Mouse (Mus musculus): ENCODE measurements around the gene Chst1. TPM values are rescaled to one million over a fixed set of nuclear protein-coding genes. Genes with fewer than 3 reads are reported as not detected.

The Chst1 gene
- total and polyA plus RNA-seq, 3 experiments = not detected

DNA sequence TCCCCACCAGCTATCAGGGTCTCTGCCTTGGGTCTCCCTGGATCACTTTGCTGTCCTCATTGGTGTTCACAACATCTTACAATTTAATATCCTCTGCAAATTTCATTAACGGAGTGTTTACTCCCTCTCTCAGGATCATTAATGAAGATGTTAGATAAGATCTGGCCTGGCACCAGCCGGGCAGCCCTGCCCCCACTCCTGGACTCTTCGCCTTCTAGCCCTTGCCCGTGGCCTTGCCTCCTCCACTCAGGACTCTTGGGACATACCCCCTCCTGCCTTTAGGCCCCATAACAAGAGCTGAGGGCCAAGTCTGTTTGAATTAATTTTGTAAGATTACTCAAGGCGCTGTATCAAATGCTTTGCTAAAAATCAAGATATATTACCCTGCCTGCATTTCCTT is 4.1 kb downstream of the Chst1 start:
- H3K36me3 ChIP-seq (replicated peaks in 1 of 2; ENCODE audit: control insufficient read depth in 1 of 2, insufficient read depth in 1 of 2, low read length in 1 of 2) = no peaks in the 10 kb centered on the region
- no peaks in the 10 kb centered on the region for H3K9me3 ChIP-seq (replicated peaks; ENCODE audit: low read length)
- H3K4me3 ChIP-seq (replicated peaks in 1 of 3; ENCODE audit: low read depth in 2 of 3, low read length in 2 of 3, poor library complexity in 1 of 3) = no peak overlapping the region
- no peak overlapping the region for H3K9ac ChIP-seq (ENCODE audit: insufficient read depth, low read depth)
- no peak overlapping the region for H3K27ac ChIP-seq (ENCODE audit: insufficient read depth, low read depth)
- dilution Hi-C loops (cut with MboI; ENCODE audit: extremely low pct_ligation_motif_present, extremely low pct_unique_long_range_greater_than_20kb, low sequenced_read_pairs) (no loop called here), in situ Hi-C loops (cut with MboI; ENCODE audit: low pct_ligation_motif_present, low pct_unique_long_range_greater_than_20kb, low sequenced_read_pairs) (no loop called here)
- H3K4me2 ChIP-seq (ENCODE audit: insufficient read depth, low read depth, poor library complexity, severe bottlenecking) = no peak overlapping the region
- H3K27me3 ChIP-seq (replicated peaks) = peaks cover 96% of the 10 kb centered on the region
- no peaks in the 10 kb centered on the region for H3K79me2 ChIP-seq (replicated peaks; ENCODE audit: control insufficient read depth, extremely low read depth, insufficient read depth, poor library complexity, severe bottlenecking)
- H3K4me1 ChIP-seq (ENCODE audit: control insufficient read depth in 1 of 2, insufficient read depth in 2 of 2) = no peaks in the 10 kb centered on the region
- no peak for TF ChIP-seq GABPA (IDR thresholded peaks at IDR 0.05; ENCODE audit: insufficient replicate concordance, low read depth, low read length)
- no peak for TF ChIP-seq MAX (IDR thresholded peaks at IDR 0.05; ENCODE audit: low read length)
- no peak for TF ChIP-seq ETS1 (conservative IDR thresholded peaks at IDR 0.05; ENCODE audit: low read depth, low read length)
- DNase-seq (ENCODE audit: extremely low read depth) = no peak

GRCm38 (mm10) chr2:92604565-92604964 is 5.1 kb downstream of the Chst1 start:
- no peaks in the 10 kb centered on the region for H3K9me3 ChIP-seq (replicated peaks; ENCODE audit: low read length)
- dilution Hi-C loops (cut with MboI; ENCODE audit: extremely low pct_ligation_motif_present, extremely low pct_unique_long_range_greater_than_20kb, low sequenced_read_pairs) = no loop called here
- H3K27ac ChIP-seq (ENCODE audit: insufficient read depth, low read depth) = no peak overlapping the region
- in situ Hi-C loops (cut with MboI; ENCODE audit: low pct_ligation_motif_present, low pct_unique_long_range_greater_than_20kb, low sequenced_read_pairs) = no loop called here
- no peaks in the 10 kb centered on the region for H3K36me3 ChIP-seq (replicated peaks in 1 of 2; ENCODE audit: control insufficient read depth in 1 of 2, insufficient read depth in 1 of 2, low read length in 1 of 2)
- H3K79me2 ChIP-seq (replicated peaks; ENCODE audit: control insufficient read depth, extremely low read depth, insufficient read depth, poor library complexity, severe bottlenecking) = no peaks in the 10 kb centered on the region
- no peak overlapping the region for H3K4me2 ChIP-seq (ENCODE audit: insufficient read depth, low read depth, poor library complexity, severe bottlenecking)
- H3K9ac ChIP-seq (ENCODE audit: insufficient read depth, low read depth) = no peak overlapping the region
- peaks cover 91% of the 10 kb centered on the region for H3K27me3 ChIP-seq (replicated peaks)
- DNase-seq (ENCODE audit: extremely low read depth) = no peak
- no peak overlapping the region for H3K4me3 ChIP-seq (replicated peaks in 1 of 3; ENCODE audit: low read depth in 2 of 3, low read length in 2 of 3, poor library complexity in 1 of 3)
- no peaks in the 10 kb centered on the region for H3K4me1 ChIP-seq (ENCODE audit: control insufficient read depth in 1 of 2, insufficient read depth in 2 of 2)
- no peak for TF ChIP-seq TBP (conservative IDR thresholded peaks at IDR 0.05; ENCODE audit: low read depth, low read length)
- no peak for TF ChIP-seq KAT2A (IDR thresholded peaks at IDR 0.05; ENCODE audit: insufficient replicate concordance, low read length)
- TF ChIP-seq EP300 (IDR thresholded peaks at IDR 0.05; ENCODE audit: low read length) = no peak
- no peak for TF ChIP-seq RAD21 (IDR thresholded peaks at IDR 0.05; ENCODE audit: low read depth, low read length)
- no peak for TF ChIP-seq ZMIZ1 (IDR thresholded peaks at IDR 0.05; ENCODE audit: low read depth, low read length)
- TF ChIP-seq BHLHE40 (IDR thresholded peaks at IDR 0.05; ENCODE audit: low read depth, low read length) = no peak
- no peak for TF ChIP-seq POLR2AphosphoS2 (IDR thresholded peaks at IDR 0.05; ENCODE audit: low read depth, low read length)
- TF ChIP-seq POLR2A (IDR thresholded peaks at IDR 0.05; ENCODE audit: low read depth, low read length) = no peak
- TF ChIP-seq MEF2A (IDR thresholded peaks at IDR 0.05; ENCODE audit: borderline replicate concordance, low read depth, low read length) = no peak
- TF ChIP-seq RCOR1 (conservative IDR thresholded peaks at IDR 0.05; ENCODE audit: low read depth, low read length) = no peak
- no peak for TF ChIP-seq NELFE (IDR thresholded peaks at IDR 0.05; ENCODE audit: low read depth, low read length)
- TF ChIP-seq SMC3 (IDR thresholded peaks at IDR 0.05; ENCODE audit: low read depth, low read length) = no peak
- no peak for TF ChIP-seq IRF4 (IDR thresholded peaks at IDR 0.05; ENCODE audit: low read depth, low read length)
- no peak for TF ChIP-seq SIN3A (IDR thresholded peaks at IDR 0.05; ENCODE audit: low read length)
- no peak for TF ChIP-seq USF1 (IDR thresholded peaks at IDR 0.05; ENCODE audit: low read depth, low read length)
- no peak for TF ChIP-seq HCFC1 (IDR thresholded peaks at IDR 0.05; ENCODE audit: low read depth, low read length)
- TF ChIP-seq MYC (IDR thresholded peaks at IDR 0.05; ENCODE audit: low read depth, low read length) = no peak
- TF ChIP-seq ELF1 (IDR thresholded peaks at IDR 0.05; ENCODE audit: low read depth, low read length) = no peak
